Mouse (Mus musculus): Measurements from ENCODE around the gene Sgf29. TPM values are rescaled to one million over a fixed set of nuclear protein-coding genes. Genes with fewer than 3 reads are reported as not detected.
A peak's percentile ranks its signal among the peaks of the same experiment; 100 is the strongest.
"Not testable (repeated sequence)": the region's sequence is repeated elsewhere in the genome, so short reads cannot be mapped to it uniquely, and the experiment has no call there.

Sgf29 gene
- polyA plus RNA-seq, 1 experiment from 2014 or later = 42.4 TPM

GRCm38 (mm10) chr7:126624774-126625173 lies 24.3 kb upstream of the Sgf29 start:
- Histone ChIP-seq H3K4me3 (peak overlapping the region; percentile 18), H3K27me3 (replicated peaks) (no peaks in the 10 kb centered on the region), H3K27ac (no peak overlapping the region), H3K36me3 (no peaks in the 10 kb centered on the region), H3K9ac (no peak overlapping the region), H3K4me2 (peak overlapping the region; percentile 50), H3K4me1 (peaks cover 57% of the 10 kb centered on the region), H3K9me3 (replicated peaks) (no peaks in the 10 kb centered on the region)
- 67% methylated on average over 16 of the region's 16 CpGs for WGBS (ENCODE audit: insufficient replicate concordance)
- ATAC-seq = no peak

GRCm38 (mm10) chr7:126625369-126625768 lies 23.7 kb upstream of the Sgf29 start:
- no peaks in the 10 kb centered on the region for H3K27me3 ChIP-seq (replicated peaks)
- peaks cover 57% of the 10 kb centered on the region for H3K4me1 ChIP-seq
- peak overlapping the region; percentile 18 for H3K4me3 ChIP-seq
- peak overlapping the region; percentile 28 for H3K9ac ChIP-seq
- no peak overlapping the region for H3K27ac ChIP-seq
- peak; percentile 79 for ATAC-seq
- H3K9me3 ChIP-seq (replicated peaks) = no peaks in the 10 kb centered on the region
- H3K4me2 ChIP-seq = peak overlapping the region; percentile 50
- WGBS (ENCODE audit: insufficient replicate concordance) = 20% methylated on average over 6 of the region's 6 CpGs
- H3K36me3 ChIP-seq = no peaks in the 10 kb centered on the region

GRCm38 (mm10) chr7:126625807-126626600 lies 23.1 kb upstream of the Sgf29 start:
- no peaks in the 10 kb centered on the region for H3K27me3 ChIP-seq (replicated peaks)
- no peak overlapping the region for H3K27ac ChIP-seq
- no peaks in the 10 kb centered on the region for H3K36me3 ChIP-seq
- H3K4me3 ChIP-seq = no peak overlapping the region
- no peaks in the 10 kb centered on the region for H3K9me3 ChIP-seq (replicated peaks)
- H3K9ac ChIP-seq = peak overlapping the region; percentile 28; the same call in 1 of the 2 replicates
- peaks cover 57% of the 10 kb centered on the region for H3K4me1 ChIP-seq
- 75% methylated on average over 3 of the region's 3 CpGs for WGBS (ENCODE audit: insufficient replicate concordance)
- no peak for ATAC-seq
- H3K4me2 ChIP-seq = peak overlapping the region; percentile 50

- Histone ChIP-seq H3K4me3 (no peak overlapping the region), H3K27me3 (replicated peaks) (no peaks in the 10 kb centered on the region), H3K4me2 (no peak overlapping the region), H3K36me3 (no peaks in the 10 kb centered on the region), H3K9ac (no peak overlapping the region), H3K9me3 (replicated peaks) (no peaks in the 10 kb centered on the region), H3K27ac (no peak overlapping the region), H3K4me1 (peaks cover 51% of the 10 kb centered on the region)
- WGBS (ENCODE audit: insufficient replicate concordance) = 64% methylated on average over 6 of the region's 6 CpGs
- no peak for ATAC-seq
Observed at GRCm38 (mm10) chr7:126628111-126628510, 21.0 kb upstream of the Sgf29 start.

GRCm38 (mm10) chr7:126629915-126630314 lies 19.2 kb upstream of the Sgf29 start:
- Histone ChIP-seq H3K4me1 (peaks cover 33% of the 10 kb centered on the region), H3K27me3 (replicated peaks) (no peaks in the 10 kb centered on the region), H3K9me3 (replicated peaks) (no peaks in the 10 kb centered on the region), H3K9ac (no peak overlapping the region), H3K4me3 (no peak overlapping the region), H3K4me2 (no peak overlapping the region), H3K27ac (no peak overlapping the region), H3K36me3 (no peaks in the 10 kb centered on the region)
- WGBS (ENCODE audit: insufficient replicate concordance) = 52% methylated on average over 3 of the region's 3 CpGs
- no peak for ATAC-seq

GRCm38 (mm10) chr7:126630824-126631518 lies 18.1 kb upstream of the Sgf29 start, which contains the start of gene Nupr1:
Gene Nupr1 (minus strand): TSS chr7:126630861.
- no peak within 1 kb of the TSS for H3K27ac ChIP-seq
- no peaks in the 10 kb centered on the region for H3K27me3 ChIP-seq (replicated peaks)
- H3K4me3 ChIP-seq = no peak within 1 kb of the TSS
- H3K9ac ChIP-seq = no peak within 1 kb of the TSS
- 78% methylated on average over 4 of the region's 4 CpGs for WGBS (ENCODE audit: insufficient replicate concordance)
- peaks cover 22% of the 10 kb centered on the region for H3K4me1 ChIP-seq
- ATAC-seq = no peak
- no peaks in the 10 kb centered on the region for H3K36me3 ChIP-seq
- H3K4me2 ChIP-seq = no peak within 1 kb of the TSS
- no peaks in the 10 kb centered on the region for H3K9me3 ChIP-seq (replicated peaks)

- ATAC-seq = peak; percentile 60; the same call in 1 of the 2 replicates
- no peak overlapping the region for H3K27ac ChIP-seq
- WGBS (ENCODE audit: insufficient replicate concordance) = 21% methylated on average over 2 of the region's 2 CpGs
- H3K9ac ChIP-seq = no peak overlapping the region
- H3K4me3 ChIP-seq = no peak overlapping the region
- peaks cover 20% of the 10 kb centered on the region for H3K4me1 ChIP-seq
- no peaks in the 10 kb centered on the region for H3K9me3 ChIP-seq (replicated peaks)
- no peaks in the 10 kb centered on the region for H3K27me3 ChIP-seq (replicated peaks)
- H3K36me3 ChIP-seq = no peaks in the 10 kb centered on the region
- no peak overlapping the region; the same call in 1 of the 2 replicates for H3K4me2 ChIP-seq
Observed at GRCm38 (mm10) chr7:126632478-126632877, 16.6 kb upstream of the Sgf29 start.

GRCm38 (mm10) chr7:126635375-126635774 lies 13.7 kb upstream of the Sgf29 start:
- Histone ChIP-seq H3K4me1 (peaks cover 16% of the 10 kb centered on the region), H3K36me3 (no peaks in the 10 kb centered on the region), H3K27me3 (replicated peaks) (no peaks in the 10 kb centered on the region), H3K27ac (no peak overlapping the region), H3K4me3 (no peak overlapping the region), H3K9me3 (replicated peaks) (no peaks in the 10 kb centered on the region), H3K9ac (no peak overlapping the region), H3K4me2 (no peak overlapping the region)
- ATAC-seq = no peak

- WGBS (ENCODE audit: insufficient replicate concordance) = 13% methylated on average over 4 of the region's 4 CpGs
- H3K27ac ChIP-seq = no peak overlapping the region
- H3K36me3 ChIP-seq = no peaks in the 10 kb centered on the region
- ATAC-seq = no peak
- H3K27me3 ChIP-seq (replicated peaks) = no peaks in the 10 kb centered on the region
- no peak overlapping the region for H3K9ac ChIP-seq
- peaks cover 9% of the 10 kb centered on the region for H3K4me1 ChIP-seq
- H3K9me3 ChIP-seq (replicated peaks) = no peaks in the 10 kb centered on the region
- H3K4me2 ChIP-seq = no peak overlapping the region
- no peak overlapping the region for H3K4me3 ChIP-seq
Observed at GRCm38 (mm10) chr7:126636733-126637520, 12.2 kb upstream of the Sgf29 start.

- H3K4me1 ChIP-seq = peaks cover 13% of the 10 kb centered on the region; the same call in 1 of the 2 replicates
- no peak overlapping the region for H3K27ac ChIP-seq
- no peaks in the 10 kb centered on the region for H3K36me3 ChIP-seq
- 51% methylated on average over 5 of the region's 5 CpGs for WGBS (ENCODE audit: insufficient replicate concordance)
- no peak for ATAC-seq
- no peaks in the 10 kb centered on the region for H3K27me3 ChIP-seq (replicated peaks)
- no peak overlapping the region for H3K9ac ChIP-seq
- no peak overlapping the region for H3K4me3 ChIP-seq
- H3K4me2 ChIP-seq = no peak overlapping the region
- no peaks in the 10 kb centered on the region for H3K9me3 ChIP-seq (replicated peaks)
Observed at GRCm38 (mm10) chr7:126642545-126643243, 6.4 kb upstream of the Sgf29 start.

GRCm38 (mm10) chr7:126643244-126643617 lies 5.9 kb upstream of the Sgf29 start:
- not testable (repeated sequence) for H3K27ac ChIP-seq; H3K4me3 ChIP-seq; H3K36me3 ChIP-seq; H3K9me3 ChIP-seq (replicated peaks); H3K9ac ChIP-seq; H3K4me2 ChIP-seq; H3K27me3 ChIP-seq (replicated peaks)
- 34% methylated on average over 3 of the region's 3 CpGs for WGBS (ENCODE audit: insufficient replicate concordance)
- peaks cover 13% of the 10 kb centered on the region; the same call in 1 of the 2 replicates for H3K4me1 ChIP-seq
- peak; percentile 41; the same call in 1 of the 2 replicates for ATAC-seq
